8 mouse cellular contexts compared by ENCODE assay signal in the genomic region with DNA sequence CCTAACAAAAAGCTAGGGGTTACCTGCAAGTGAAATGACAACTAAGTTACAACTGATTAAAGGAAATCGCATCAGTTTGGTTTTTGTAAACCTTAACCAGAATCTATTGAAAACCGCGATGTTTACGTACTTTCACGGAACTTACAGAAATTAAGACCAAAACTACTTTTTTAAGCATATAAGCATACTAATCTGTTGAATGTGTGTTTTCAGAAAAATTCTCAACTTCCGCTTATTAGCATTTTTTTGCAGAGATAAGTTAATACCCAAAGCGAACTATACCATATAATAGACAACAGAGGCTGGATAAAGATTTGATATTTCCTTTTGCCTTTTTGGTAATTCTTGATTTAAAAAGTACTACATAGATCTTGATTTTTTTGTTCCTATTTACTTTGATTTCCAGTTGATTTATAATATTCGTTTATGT. TPM values are rescaled to one million over a fixed set of nuclear protein-coding genes. Genes with fewer than 3 reads are reported as not detected.
DNase-seq lines count a peak whose midpoint lies in the region; ATAC-seq and TF ChIP-seq lines count a peak whose summit lies in the region.

No protein-coding gene starts in this region.

- H3K27me3 ChIP-seq in kidney, embryonic 16.5 days (ENCODE audit: insufficient read depth, low read length): no peaks in the 10 kb centered on the region
- H3K27me3 ChIP-seq in hindbrain, postnatal 0 days (ENCODE audit: insufficient read depth, low read length): no peaks in the 10 kb centered on the region
- H3K27me3 ChIP-seq in midbrain, postnatal 0 days (ENCODE audit: insufficient read depth, low read length): no peaks in the 10 kb centered on the region

- TF ChIP-seq CTCF in hindbrain, postnatal 0 days (IDR thresholded peaks at IDR 0.05; ENCODE audit: low read depth): no peak
- no peak for TF ChIP-seq CTCF in midbrain, postnatal 0 days (IDR thresholded peaks at IDR 0.05)

- peak overlapping the region; percentile 98; the same call in 1 of the 2 replicates for H3K27ac ChIP-seq in kidney, embryonic 16.5 days (ENCODE audit: low read length)
- no peak overlapping the region for H3K27ac ChIP-seq in brown adipose tissue, adult 24 weeks (replicated peaks; ENCODE audit: low read depth, low read length)
- H3K27ac ChIP-seq in hindbrain, postnatal 0 days: no peak overlapping the region
- H3K27ac ChIP-seq in midbrain, postnatal 0 days (ENCODE audit: low read depth, low read length): no peak overlapping the region

- peaks cover 12% of the 10 kb centered on the region for H3K4me1 ChIP-seq in kidney, embryonic 16.5 days (ENCODE audit: insufficient read depth, low read length)
- H3K4me1 ChIP-seq in brown adipose tissue, adult 24 weeks (ENCODE audit: control insufficient read depth, insufficient read depth, insufficient read length, low read length): peaks cover 3% of the 10 kb centered on the region; the same call in 1 of the 2 replicates
- H3K4me1 ChIP-seq in hindbrain, postnatal 0 days (ENCODE audit: insufficient read depth, low read length): no peaks in the 10 kb centered on the region; the same call in 1 of the 2 replicates
- H3K4me1 ChIP-seq in midbrain, postnatal 0 days (ENCODE audit: insufficient read depth, low read length): no peaks in the 10 kb centered on the region

- H3K4me3 ChIP-seq in kidney, embryonic 16.5 days (ENCODE audit: low read length): peak overlapping the region; percentile 87
- peak overlapping the region; percentile 92 for H3K4me3 ChIP-seq in brown adipose tissue, adult 24 weeks (ENCODE audit: insufficient read depth, low read depth, low read length)
- H3K4me3 ChIP-seq in hindbrain, postnatal 0 days (ENCODE audit: low read length): peak overlapping the region; percentile 93
- peak overlapping the region; percentile 79 for H3K4me3 ChIP-seq in midbrain, postnatal 0 days (ENCODE audit: low read depth, low read length)

- H3K4me2 ChIP-seq in kidney, embryonic 16.5 days (replicated peaks; ENCODE audit: low read depth, low read length): peak overlapping the region; percentile 89
- peak overlapping the region; percentile 92 for H3K4me2 ChIP-seq in hindbrain, postnatal 0 days (ENCODE audit: low read depth, low read length)
- peak overlapping the region; percentile 90 for H3K4me2 ChIP-seq in midbrain, postnatal 0 days (ENCODE audit: low read depth, low read length, poor library complexity, severe bottlenecking)

- H3K9ac ChIP-seq in kidney, embryonic 16.5 days (replicated peaks; ENCODE audit: low read length): peak overlapping the region; percentile 97
- peak overlapping the region; percentile 96 for H3K9ac ChIP-seq in hindbrain, postnatal 0 days (replicated peaks; ENCODE audit: low read length)
- H3K9ac ChIP-seq in midbrain, postnatal 0 days (replicated peaks; ENCODE audit: low read length, poor library complexity, severe bottlenecking): peak overlapping the region; percentile 91; the same call in 1 of the 2 replicates

- H3K36me3 ChIP-seq in kidney, embryonic 16.5 days (ENCODE audit: insufficient read depth, low read length): no peaks in the 10 kb centered on the region
- H3K36me3 ChIP-seq in hindbrain, postnatal 0 days (ENCODE audit: insufficient read depth, low read length): no peaks in the 10 kb centered on the region
- no peaks in the 10 kb centered on the region for H3K36me3 ChIP-seq in midbrain, postnatal 0 days (ENCODE audit: insufficient read depth, low read length)

- no peaks in the 10 kb centered on the region for H3K9me3 ChIP-seq in kidney, embryonic 16.5 days (ENCODE audit: low read length)
- no peaks in the 10 kb centered on the region for H3K9me3 ChIP-seq in hindbrain, postnatal 0 days (ENCODE audit: low read length)
- no peaks in the 10 kb centered on the region for H3K9me3 ChIP-seq in midbrain, postnatal 0 days (ENCODE audit: low read length)

- no peak for ATAC-seq in kidney, embryonic 16.5 days (ENCODE audit: low FRiP score, low TSS enrichment)
- no peak for ATAC-seq in hindbrain, postnatal 0 days
- ATAC-seq in midbrain, postnatal 0 days (ENCODE audit: low FRiP score): no peak

- no peak for DNase-seq in kidney, adult 18-20 months
- no peak for DNase-seq in hindbrain, postnatal 0 days (ENCODE audit: low spot score)
- no peak for DNase-seq in midbrain, postnatal 0 days (ENCODE audit: low spot score)
- DNase-seq in frontal cortex, postnatal 25 days (ENCODE audit: low spot score in 2 of 2): no peak
- DNase-seq in urinary bladder, postnatal 25 days (ENCODE audit: low spot score): no peak
- no peak for DNase-seq in frontal cortex, postnatal 10 days (ENCODE audit: low spot score in 2 of 2)

- WGBS in kidney, embryonic 16.5 days: 16% methylated on average over 8 of the region's 8 CpGs
- WGBS in hindbrain, postnatal 0 days: 19% methylated on average over 8 of the region's 8 CpGs
- 20% methylated on average over 8 of the region's 8 CpGs for WGBS in midbrain, postnatal 0 days

RNA-seq across cellular contexts. Expression of gene Zbtb44, which starts 1.0 kb away (rescaled TPM):
- polyA plus RNA-seq in kidney, embryonic 16.5 days (2015; fragmentation: Nextera tagmentation; extraction: Ambion mirVana): 5.3 and 6.1 TPM in 2 replicates
- 11.5 and 12.3 TPM in 2 replicates for polyA plus RNA-seq in brown adipose tissue, adult 24 weeks (2012; ENCODE audit: insufficient read depth, insufficient read length, missing spikeins)
- 13.7 and 18.6 TPM in 2 replicates for total RNA-seq in hindbrain, postnatal 0 days (2014; rRNA removed)
- 3.8 and 4.1 TPM in 2 replicates for polyA plus RNA-seq in hindbrain, postnatal 0 days (2015; fragmentation: Nextera tagmentation; extraction: Ambion mirVana)
- 14.2 and 18.2 TPM in 2 replicates for total RNA-seq in midbrain, postnatal 0 days (2014; rRNA removed)
- 3.0 and 3.6 TPM in 2 replicates for polyA plus RNA-seq in midbrain, postnatal 0 days (2015; fragmentation: Nextera tagmentation; extraction: Ambion mirVana)
